Mouse (Mus musculus) heart, adult 2 months (tissue): Measurements from ENCODE around the gene Myct1. TPM values are rescaled to one million over a fixed set of nuclear protein-coding genes. Genes with fewer than 3 reads are reported as not detected.

ENCODE experiments used
- DNase-seq, 2 experiments: peaks; one replicate each; pipeline ENCODE4 v3.0.0; 2021
- H3K27ac ChIP-seq: fragments of 200-600 bp; 2 replicates; pipeline ENCODE4 v1.8.1; 2022
- H3K27me3 ChIP-seq: fragments of 200-500 bp; 2 replicates; pipeline ENCODE4 v1.6.1; 2012; ENCODE audit warnings: mild to moderate bottlenecking, low read length, inconsistent platforms, mixed read lengths; ENCODE audit not compliant: control insufficient read depth, insufficient read depth
- H3K36me3 ChIP-seq: fragments of 200-500 bp; 2 replicates; pipeline ENCODE4 v1.6.1; 2012; ENCODE audit warnings: low read length, inconsistent platforms; ENCODE audit not compliant: control insufficient read depth, insufficient read depth
- H3K4me1 ChIP-seq: fragments of 200-500 bp; 2 replicates; pipeline ENCODE4 v1.6.1; 2011; ENCODE audit warnings: low read length; ENCODE audit not compliant: control insufficient read depth, insufficient read depth
- H3K4me3 ChIP-seq: fragments of 200-600 bp; 2 replicates; pipeline ENCODE4 v1.8.1; 2022
- H3K79me2 ChIP-seq: fragments of 200-500 bp; replicated peaks from 2 replicates; pipeline ENCODE4 v1.6.1; 2012; ENCODE audit warnings: mild to moderate bottlenecking, inconsistent platforms, low read length, moderate library complexity, mixed read lengths; ENCODE audit not compliant: control insufficient read depth, insufficient read depth
- H3K9ac ChIP-seq: fragments of 200-500 bp; 2 replicates; pipeline ENCODE4 v1.6.1; 2012; ENCODE audit warnings: low read depth, mild to moderate bottlenecking, control low read depth, inconsistent platforms, low read length, mixed read lengths
- CTCF ChIP-seq: fragments of 200-600 bp; IDR thresholded peaks from 2 replicates; pipeline ENCODE4 v1.8.1; 2022; ENCODE audit warnings: antibody characterized with exemption, mild to moderate bottlenecking, moderate library complexity
- EP300 ChIP-seq: fragments of 200-500 bp; IDR thresholded peaks from 2 replicates; pipeline ENCODE4 v1.6.1; 2011; ENCODE audit warnings: low read depth, low read length, control low read depth; ENCODE audit not compliant: insufficient read depth
- POLR2A ChIP-seq: fragments of 200-500 bp; IDR thresholded peaks from 2 replicates; pipeline ENCODE4 v1.6.1; 2011; ENCODE audit warnings: mild to moderate bottlenecking, low read depth, low read length, control low read depth; ENCODE audit not compliant: insufficient read depth
- WGBS: fragments of 180-500 bp; shearing (Covaris S2); methylation state at CpG from one replicate; pipeline ENCODE4 v1.1.7; 2018; 5-methylcytosine and 5-hydroxymethylcytosine counted together
- intact Hi-C: fragments of 180-260 bp; cut with DNase I; formaldehyde crosslinking; loops from one replicate; pipeline ENCODE4 v1.15.1; 2025
- polyA plus RNA-seq: library from polyadenylated mRNA; depleted of rRNA; stranded (reverse); fragments of >200 nt; gene quantifications from 2 replicates; pipeline ENCODE4 v1.2.3, GENCODE M21; 2012
- total RNA-seq, 2 experiments: library from RNA; stranded (reverse); gene quantifications; 2 replicates each; pipeline ENCODE4 v1.2.3; 2021

The Myct1 gene
- total and polyA plus RNA-seq, 3 experiments, result 8.2 to 12.8 (median 8.4) TPM

DNA sequence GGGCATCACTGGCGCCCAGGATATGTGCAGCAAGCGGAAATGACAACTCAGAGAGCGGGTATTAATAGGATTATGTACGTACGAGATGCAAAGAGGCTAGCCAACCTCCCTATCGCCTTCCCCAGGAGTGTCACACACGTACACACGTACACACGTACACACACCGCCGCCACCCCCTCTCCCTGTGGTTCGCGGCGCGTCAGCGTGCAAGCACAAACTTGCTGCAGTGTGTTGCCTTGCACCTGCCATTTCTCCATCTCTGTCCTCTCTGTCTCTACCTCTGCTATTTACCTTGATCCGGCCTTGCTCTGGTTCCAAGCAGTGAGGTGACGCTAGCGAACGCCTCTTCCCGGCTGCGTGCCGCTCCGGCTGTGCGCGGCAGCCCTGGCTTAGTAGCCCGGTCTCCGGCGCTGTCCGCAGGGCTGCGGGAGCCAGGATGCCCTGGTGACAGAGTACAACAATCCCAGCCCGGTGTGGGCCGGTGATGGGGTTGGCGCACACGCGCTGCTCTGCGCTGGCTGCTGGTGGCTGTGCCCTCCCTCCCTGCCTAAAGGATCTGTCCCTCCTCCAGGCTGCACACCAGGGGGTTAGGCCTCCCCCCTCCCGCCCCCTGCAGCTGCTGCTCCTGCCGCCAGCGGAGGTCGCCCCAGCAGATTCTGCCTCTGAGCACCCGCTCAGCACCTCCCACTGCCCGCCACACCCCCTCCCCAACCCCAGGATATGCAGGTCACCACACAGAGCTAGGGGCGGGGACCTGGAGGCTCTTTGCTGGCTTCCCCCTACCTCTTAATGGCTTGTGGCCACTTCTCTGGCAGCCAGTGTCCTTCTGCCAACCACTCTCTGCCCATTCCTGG lies 43.2 kb upstream of the Myct1 start:
- H3K4me3 ChIP-seq, result peak overlapping the region; percentile 66
- DNase-seq, result peak; percentile 62 to 67
- H3K27ac ChIP-seq, result peak overlapping the region; percentile 81
- intact Hi-C loops, result loop anchor here (5.0 kb wide), 2 partner anchors 42 to 82 kb away; partner anchors contain the start of gene Myct1
- no peaks in the 10 kb centered on the region; the same call in 1 of the 2 replicates for H3K4me1 ChIP-seq
- H3K36me3 ChIP-seq, result no peaks in the 10 kb centered on the region
- H3K79me2 ChIP-seq, result no peaks in the 10 kb centered on the region
- TF ChIP-seq CTCF, result peak; percentile 55
- TF ChIP-seq POLR2A, result peak; percentile 21; the same call in 1 of the 2 replicates
- TF ChIP-seq EP300, result no peak
- H3K27me3 ChIP-seq, result no peaks in the 10 kb centered on the region
- peak overlapping the region; percentile 74 for H3K9ac ChIP-seq
- WGBS, result 1% methylated on average over 44 of the region's 44 CpGs

DNA sequence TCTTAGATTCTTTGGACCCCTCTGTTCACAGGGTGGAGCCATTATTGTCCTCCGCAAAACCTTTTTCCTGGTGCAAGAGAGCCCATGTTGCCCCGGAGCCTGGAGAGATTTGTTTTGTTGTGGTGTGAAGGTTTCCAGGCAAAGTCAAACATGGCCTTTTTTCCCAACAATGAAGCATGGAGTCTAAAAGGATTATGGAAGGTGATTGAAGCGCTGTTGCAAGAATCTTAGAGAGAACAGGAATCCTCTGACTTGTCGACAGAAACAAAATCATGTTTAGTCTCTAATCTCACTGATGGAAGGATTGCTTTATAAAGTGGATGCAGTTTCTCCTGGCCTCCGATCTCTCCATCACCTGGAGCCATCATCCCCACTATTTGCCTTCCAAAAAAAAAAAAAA lies 42.2 kb upstream of the Myct1 start, which contains the start of gene Syne1:
TSS of gene Syne1 (minus strand) at position 101 of the 400 bp plus-strand sequence.
- no peaks in the 10 kb centered on the region for H3K27me3 ChIP-seq
- no peaks in the 10 kb centered on the region for H3K36me3 ChIP-seq
- no peaks in the 10 kb centered on the region for H3K79me2 ChIP-seq
- H3K4me1 ChIP-seq, result no peaks in the 10 kb centered on the region; the same call in 1 of the 2 replicates
- WGBS, result 85% methylated on average over 5 of the region's 5 CpGs
- H3K4me3 ChIP-seq, result peak within 1 kb of the TSS; percentile 66
- peak within 1 kb of the TSS; percentile 81 for H3K27ac ChIP-seq
- no peak for DNase-seq
- peak within 1 kb of the TSS; percentile 74 for H3K9ac ChIP-seq
- intact Hi-C loops, result loop anchor here (5.0 kb wide), 2 partner anchors 41 to 81 kb away; partner anchors contain the start of gene Myct1
- no peak for TF ChIP-seq EP300
- no peak for TF ChIP-seq POLR2A
- TF ChIP-seq CTCF, result no peak

DNA sequence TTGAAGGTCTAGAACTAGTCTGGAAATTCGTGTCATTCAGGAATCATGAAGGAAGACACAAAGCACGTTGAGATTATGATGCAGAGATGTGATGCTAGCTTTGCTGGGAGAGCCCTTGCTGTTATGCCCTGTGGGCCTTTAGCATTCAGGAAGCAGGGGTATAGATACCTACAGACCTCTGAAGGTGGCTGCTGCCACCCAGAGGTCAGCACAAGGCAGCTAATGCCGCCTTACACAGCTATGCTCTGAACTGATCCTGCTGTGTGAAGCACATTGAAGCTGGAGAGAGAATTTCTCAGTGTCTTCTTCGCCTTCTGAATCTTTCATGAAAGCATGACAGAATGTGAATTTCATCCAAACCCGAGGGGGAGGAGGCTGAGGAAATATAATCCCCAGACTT lies 38.6 kb upstream of the Myct1 start:
- 21% methylated on average over 5 of the region's 5 CpGs for WGBS
- Histone ChIP-seq H3K4me1 (no peaks in the 10 kb centered on the region), H3K36me3 (no peaks in the 10 kb centered on the region), H3K4me3 (no peak overlapping the region), H3K27me3 (no peaks in the 10 kb centered on the region), H3K9ac (no peak overlapping the region), H3K79me2 (no peaks in the 10 kb centered on the region), H3K27ac (no peak overlapping the region)
- intact Hi-C loops, result loop anchor here (1.0 to 5.0 kb wide), 5 partner anchors 37 to 77 kb away; partner anchors contain the start of gene Myct1
- no peak for TF ChIP-seq EP300
- TF ChIP-seq CTCF, result peak; percentile 79
- DNase-seq, result peak in 1 of 2 experiments; percentile 27

DNA sequence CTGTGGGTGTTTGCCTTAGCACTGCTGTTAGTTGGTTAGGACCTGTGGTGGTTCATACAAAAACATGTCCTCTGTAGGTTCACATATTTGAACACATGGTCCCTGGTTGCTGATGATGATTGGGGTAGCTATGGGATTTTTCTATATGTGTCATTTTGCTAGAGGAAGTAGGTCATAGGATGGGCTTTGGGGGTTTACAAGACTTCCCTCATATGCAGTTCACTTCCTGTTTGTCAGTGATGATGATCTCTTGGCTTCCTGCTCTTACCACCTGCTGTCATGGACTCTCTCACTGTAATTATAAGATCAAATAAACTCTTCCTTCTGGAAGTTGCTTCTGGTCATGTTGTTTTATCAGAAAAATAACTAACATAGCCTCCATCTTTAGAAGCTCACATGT lies 34.8 kb upstream of the Myct1 start:
- TF ChIP-seq POLR2A, result no peak
- TF ChIP-seq CTCF, result no peak
- no peak for TF ChIP-seq EP300
- Histone ChIP-seq H3K79me2 (no peaks in the 10 kb centered on the region), H3K27ac (no peak overlapping the region), H3K9ac (no peak overlapping the region), H3K36me3 (no peaks in the 10 kb centered on the region), H3K27me3 (no peaks in the 10 kb centered on the region), H3K4me1 (no peaks in the 10 kb centered on the region), H3K4me3 (no peak overlapping the region)
- DNase-seq, result no peak
- intact Hi-C loops, result no loop called here

DNA sequence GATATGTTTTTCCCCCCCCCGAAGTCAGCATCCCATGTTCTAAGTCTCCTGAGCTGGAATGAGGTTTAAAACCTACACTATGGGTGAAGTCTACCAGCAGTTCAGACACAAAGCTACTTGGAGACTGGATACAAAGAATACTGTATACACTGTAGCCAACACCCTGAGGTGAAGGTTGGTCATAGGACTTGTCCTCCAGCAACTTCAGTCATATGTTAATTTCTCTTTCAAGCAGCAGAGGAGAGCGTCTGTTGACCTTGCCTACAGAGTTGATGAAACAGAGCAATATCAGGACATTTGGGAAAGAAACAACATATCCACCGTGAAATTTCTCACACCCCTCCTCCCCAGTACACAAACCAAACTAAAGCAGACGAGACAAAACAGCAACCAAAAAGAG lies 33.0 kb upstream of the Myct1 start:
- no peak overlapping the region for H3K9ac ChIP-seq
- no peaks in the 10 kb centered on the region for H3K27me3 ChIP-seq
- no peak overlapping the region for H3K4me3 ChIP-seq
- no peaks in the 10 kb centered on the region for H3K36me3 ChIP-seq
- TF ChIP-seq POLR2A, result no peak
- intact Hi-C loops, result no loop called here
- DNase-seq, result no peak
- no peaks in the 10 kb centered on the region for H3K79me2 ChIP-seq
- H3K27ac ChIP-seq, result no peak overlapping the region
- no peaks in the 10 kb centered on the region for H3K4me1 ChIP-seq
- 70% methylated on average over 4 of the region's 4 CpGs for WGBS

DNA sequence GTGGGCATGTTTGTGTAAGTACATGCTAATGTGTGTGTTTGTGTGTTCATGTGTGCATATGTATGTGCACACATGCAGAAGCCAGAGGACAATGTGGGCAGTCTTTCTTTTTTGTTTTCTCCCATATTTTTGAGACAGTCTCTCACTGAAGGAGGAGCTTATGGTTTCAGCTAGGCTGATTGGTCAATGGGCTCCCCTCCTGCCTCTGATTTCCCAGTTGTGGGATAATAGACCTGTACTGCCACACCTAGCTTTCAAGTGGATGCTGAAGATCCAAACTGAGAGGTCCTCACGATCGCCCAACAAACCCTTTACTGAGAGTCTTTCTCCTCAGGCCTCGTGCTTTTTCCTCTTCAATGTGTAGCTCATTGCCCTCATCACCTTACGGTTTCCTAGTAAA lies 31.9 kb upstream of the Myct1 start:
- no peaks in the 10 kb centered on the region for H3K79me2 ChIP-seq
- intact Hi-C loops, result no loop called here
- H3K36me3 ChIP-seq, result no peaks in the 10 kb centered on the region
- no peaks in the 10 kb centered on the region for H3K27me3 ChIP-seq
- TF ChIP-seq POLR2A (no peak), EP300 (no peak), CTCF (no peak)
- 82% methylated on average over 4 of the region's 4 CpGs for WGBS
- H3K9ac ChIP-seq, result no peak overlapping the region
- H3K4me3 ChIP-seq, result no peak overlapping the region
- no peak for DNase-seq
- H3K4me1 ChIP-seq, result no peaks in the 10 kb centered on the region
- H3K27ac ChIP-seq, result no peak overlapping the region
